Mouse (Mus musculus) spleen, adult 2 months (tissue): Measurements from ENCODE around the gene Glt28d2.

ENCODE experiments used
- CTCF ChIP-seq: fragments of 200-500 bp; IDR thresholded peaks from 2 replicates; pipeline ENCODE4 v1.5.1; 2011; ENCODE audit warnings: mild to moderate bottlenecking, inconsistent platforms; ENCODE audit not compliant: insufficient read depth, insufficient read length, insufficient replicate concordance; ENCODE audit errors: extremely low read depth
- POLR2A ChIP-seq: fragments of 200-500 bp; IDR thresholded peaks from 2 replicates; pipeline ENCODE4 v1.6.1; 2011; ENCODE audit warnings: low read depth, low read length, inconsistent platforms

DNA sequence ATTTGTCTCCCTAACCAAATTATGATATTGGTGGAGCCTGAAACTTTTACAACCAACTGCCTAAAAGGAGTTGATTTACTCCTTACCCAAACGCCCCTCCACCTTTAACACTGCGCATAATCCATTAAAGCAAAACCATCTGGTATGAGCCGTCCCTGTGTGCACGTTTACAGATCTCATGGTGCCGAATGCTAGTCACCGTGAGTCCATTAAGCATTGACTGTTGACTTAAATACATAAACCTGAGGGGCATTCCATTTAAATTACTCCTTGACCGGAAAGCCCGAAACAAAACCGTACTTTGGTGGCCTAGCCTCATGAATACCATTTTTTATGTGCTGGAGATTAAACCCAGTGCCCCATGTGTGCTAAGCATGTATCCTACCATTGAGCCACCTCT is 40.0 kb upstream of the Glt28d2 start:
- TF ChIP-seq POLR2A = no peak
- no peak for TF ChIP-seq CTCF
